Mouse (Mus musculus): ENCODE data around the gene Wscd2.

The Wscd2 gene

DNA sequence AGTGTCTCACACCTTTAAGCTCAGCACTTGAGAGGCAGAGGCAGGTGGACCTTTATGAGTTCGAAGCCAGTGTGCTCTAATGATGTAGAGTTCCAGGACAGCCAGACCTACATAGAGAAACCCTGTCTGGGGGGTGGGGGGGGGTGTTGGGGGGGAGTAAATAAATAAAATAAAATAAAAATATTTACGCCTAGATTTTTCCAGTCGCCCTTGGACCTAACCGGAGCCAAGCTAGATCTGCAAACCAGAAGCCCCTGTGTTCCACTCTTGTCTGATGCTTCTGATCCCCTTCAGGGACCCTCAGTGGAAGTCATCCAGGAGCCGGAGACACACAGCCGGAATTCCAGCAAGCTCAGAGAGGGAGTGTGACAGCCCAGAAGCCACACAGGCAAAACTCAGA, at the start of gene Wscd2:
TSS of gene Wscd2 (plus strand) at position 301 of the 400 bp plus-strand sequence.
- no peak for DNase-seq (ENCODE audit: low read depth, low spot score)

- no peak for DNase-seq (ENCODE audit: low read depth, low spot score)
These were observed 48.0 kb upstream of the Wscd2 start for GRCm38 (mm10) chr5:113442180-113442579.

GRCm38 (mm10) chr5:113448023-113448734, 42.0 kb upstream of the Wscd2 start:
- peak; percentile 51 for DNase-seq (ENCODE audit: low read depth, low spot score)

GRCm38 (mm10) chr5:113449336-113449735, 40.8 kb upstream of the Wscd2 start:
- no peak for DNase-seq (ENCODE audit: low read depth, low spot score)

DNA sequence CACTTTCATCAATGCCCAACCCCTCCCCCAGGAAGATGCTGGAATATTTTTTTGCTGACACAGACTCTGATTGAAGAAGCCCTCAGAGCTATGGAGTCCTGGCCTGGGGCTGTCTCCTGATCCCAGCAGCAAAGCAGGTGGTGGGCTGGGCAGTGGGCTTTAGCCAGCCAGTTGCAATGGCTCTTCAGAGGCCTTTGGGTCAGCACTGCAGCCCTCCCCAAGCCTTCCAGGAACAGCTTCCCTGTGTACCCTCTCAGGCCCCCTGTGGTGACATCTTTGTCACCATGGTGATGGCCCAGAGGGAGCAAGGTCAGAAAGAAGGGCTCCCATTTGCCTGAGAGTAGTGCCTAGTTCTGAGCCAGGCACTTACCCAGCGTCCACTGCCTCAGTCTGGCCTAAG, 37.4 kb upstream of the Wscd2 start:
- DNase-seq (ENCODE audit: low read depth, low spot score): no peak

DNA sequence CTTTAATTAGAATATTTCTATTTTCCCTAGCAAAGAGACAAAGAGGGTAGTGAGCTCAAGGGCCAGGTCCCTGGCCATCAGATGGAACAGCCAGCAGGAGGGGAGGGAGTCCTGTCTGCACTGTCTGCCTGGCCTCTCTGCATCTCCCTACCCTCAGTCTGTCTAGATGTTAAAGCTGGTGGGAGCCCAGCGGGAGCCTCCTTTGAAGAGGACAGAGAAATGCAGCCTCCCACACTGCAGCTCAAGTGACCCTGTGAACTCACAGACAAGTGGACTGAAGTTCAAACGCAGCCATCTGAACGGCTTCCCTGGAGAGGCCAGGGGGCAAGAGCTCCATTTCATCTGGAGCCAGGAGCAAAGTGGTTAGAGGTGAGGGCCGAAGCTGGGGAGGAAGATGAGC, 36.8 kb upstream of the Wscd2 start:
- DNase-seq (ENCODE audit: low read depth, low spot score): no peak

DNA sequence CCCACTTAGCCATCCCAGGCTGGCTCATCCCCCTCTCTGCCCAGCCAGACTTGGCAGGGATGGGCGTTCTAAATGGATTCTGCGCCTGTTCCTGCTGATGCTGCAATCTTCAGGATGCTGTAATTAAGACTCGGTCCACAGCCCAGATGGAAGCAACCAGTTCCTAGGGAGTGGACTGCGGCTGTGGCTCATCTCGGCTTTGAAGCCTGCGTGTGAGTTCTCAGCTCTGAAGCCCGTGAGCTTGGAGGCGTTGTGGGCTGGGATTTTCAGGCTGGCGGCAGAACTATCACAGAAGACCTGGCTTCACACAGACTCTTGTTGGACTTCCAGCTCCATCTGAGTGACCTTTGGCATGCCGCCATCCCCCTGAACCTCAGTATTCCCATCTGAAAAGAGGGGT, 34.1 kb upstream of the Wscd2 start:
- no peak for DNase-seq (ENCODE audit: low read depth, low spot score)

- DNase-seq (ENCODE audit: low read depth, low spot score): no peak
These were observed 33.4 kb upstream of the Wscd2 start for GRCm38 (mm10) chr5:113456756-113457155.

- no peak for DNase-seq (ENCODE audit: low read depth, low spot score)
These were observed 32.9 kb upstream of the Wscd2 start for GRCm38 (mm10) chr5:113457260-113457659.

DNA sequence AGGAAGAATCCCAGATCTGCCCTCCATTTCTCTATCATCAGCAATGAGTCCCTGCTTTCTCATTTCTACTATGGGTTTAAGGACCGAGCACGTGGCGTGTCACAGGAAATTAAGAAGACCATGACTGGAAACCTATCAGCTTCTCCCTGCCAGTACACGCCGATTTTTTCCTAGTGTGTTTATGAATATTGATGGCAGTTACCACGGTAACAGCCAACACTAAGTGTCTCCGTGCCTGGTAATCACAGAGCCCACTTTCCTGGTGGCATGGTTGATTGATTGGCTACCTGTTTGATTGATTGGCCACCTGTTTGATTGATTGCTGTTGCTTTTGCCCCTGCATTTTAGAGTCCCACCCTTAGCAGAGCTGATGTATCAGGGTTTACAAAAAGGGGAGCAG, 30.2 kb upstream of the Wscd2 start:
- no peak for DNase-seq (ENCODE audit: low read depth, low spot score)

GRCm38 (mm10) chr5:113461582-113461981, 28.6 kb upstream of the Wscd2 start:
- DNase-seq (ENCODE audit: low read depth, low spot score): no peak

GRCm38 (mm10) chr5:113461998-113462625, 28.0 kb upstream of the Wscd2 start:
- DNase-seq (ENCODE audit: low read depth, low spot score): no peak

DNA sequence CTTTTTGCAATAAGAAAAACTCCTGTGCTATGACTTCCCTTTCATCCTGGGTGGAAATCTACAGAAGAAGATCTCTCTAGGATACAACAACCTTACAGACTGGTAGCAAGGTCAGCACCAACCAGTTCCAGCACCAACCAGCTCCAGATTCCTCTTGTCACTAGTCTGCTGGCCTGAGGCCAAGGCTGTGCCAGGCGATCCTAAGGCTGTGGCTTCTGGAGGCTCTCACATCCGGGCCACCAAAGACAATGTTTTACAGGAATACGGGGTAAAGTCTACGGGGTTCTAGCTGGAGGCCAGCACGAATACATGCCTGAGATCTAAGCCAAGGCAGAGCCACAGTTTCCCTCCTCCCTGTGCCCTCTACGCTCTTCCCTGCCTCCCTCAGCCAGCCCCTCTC, 25.4 kb upstream of the Wscd2 start:
- DNase-seq (ENCODE audit: low read depth, low spot score): no peak

GRCm38 (mm10) chr5:113466536-113466935, 23.6 kb upstream of the Wscd2 start:
- DNase-seq (ENCODE audit: low read depth, low spot score): no peak

DNA sequence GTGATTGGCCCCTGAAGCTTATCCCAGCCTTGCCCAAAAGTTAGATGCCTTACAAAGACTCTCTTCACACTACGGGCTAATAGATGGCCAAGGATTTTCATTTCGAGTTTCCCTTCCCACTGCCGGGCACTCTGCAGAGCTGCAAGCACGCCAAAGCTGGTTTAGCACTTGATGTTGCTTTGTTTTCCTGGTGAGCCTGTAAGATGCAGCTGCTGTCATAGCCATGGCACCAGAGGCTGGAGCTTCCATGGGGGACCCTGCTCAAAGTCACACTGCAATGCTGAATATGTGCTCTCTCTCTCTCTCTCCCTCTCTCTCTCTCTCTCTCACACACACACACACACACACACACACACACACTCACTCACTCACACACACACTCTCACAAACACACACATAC, 23.1 kb upstream of the Wscd2 start:
- DNase-seq (ENCODE audit: low read depth, low spot score): no peak

GRCm38 (mm10) chr5:113467765-113468164, 22.4 kb upstream of the Wscd2 start:
- no peak for DNase-seq (ENCODE audit: low read depth, low spot score)

DNA sequence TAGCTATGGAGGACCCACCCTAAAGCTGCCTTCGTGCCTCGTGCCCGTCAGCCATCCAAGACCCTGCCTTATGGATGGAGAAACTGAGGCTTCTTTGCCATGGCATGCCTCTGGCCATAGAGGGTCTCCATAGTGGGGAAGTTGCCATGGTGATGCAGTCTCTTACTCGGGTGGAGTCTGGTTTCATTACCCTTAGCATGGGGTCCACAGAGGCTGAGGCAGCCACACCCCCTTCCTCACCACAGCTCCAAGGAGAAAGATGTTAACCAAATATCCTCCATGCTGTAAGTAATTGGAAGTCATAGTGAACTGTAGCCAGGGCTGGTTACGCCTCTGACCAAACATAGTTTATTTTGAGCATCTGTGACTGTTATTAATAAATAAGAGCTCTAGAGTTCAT, 21.5 kb upstream of the Wscd2 start:
- no peak for DNase-seq (ENCODE audit: low read depth, low spot score)

DNA sequence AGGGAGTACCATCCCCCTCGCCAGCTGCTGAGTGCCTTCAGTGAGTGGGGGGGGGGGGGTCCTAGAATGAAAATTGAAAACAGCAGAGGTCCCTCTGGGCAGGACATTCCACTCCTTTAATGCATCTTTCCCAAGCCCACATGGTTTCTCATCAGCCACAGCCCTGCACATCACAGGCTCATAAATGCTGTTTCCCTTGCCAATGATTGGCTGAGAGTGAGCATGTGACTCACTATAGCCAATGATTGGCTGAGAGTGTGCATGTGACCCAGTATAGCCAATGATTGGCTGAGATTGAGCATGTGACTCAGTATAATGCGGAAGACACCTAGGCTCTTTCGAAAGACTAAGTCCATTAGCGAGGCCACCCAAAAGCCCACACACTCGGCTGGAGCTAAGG, 20.9 kb upstream of the Wscd2 start:
- no peak for DNase-seq (ENCODE audit: low read depth, low spot score)

GRCm38 (mm10) chr5:113469826-113470225, 20.3 kb upstream of the Wscd2 start:
- DNase-seq (ENCODE audit: low read depth, low spot score): no peak

GRCm38 (mm10) chr5:113471417-113471816, 18.7 kb upstream of the Wscd2 start:
- DNase-seq (ENCODE audit: low read depth, low spot score): peak; percentile 51

DNA sequence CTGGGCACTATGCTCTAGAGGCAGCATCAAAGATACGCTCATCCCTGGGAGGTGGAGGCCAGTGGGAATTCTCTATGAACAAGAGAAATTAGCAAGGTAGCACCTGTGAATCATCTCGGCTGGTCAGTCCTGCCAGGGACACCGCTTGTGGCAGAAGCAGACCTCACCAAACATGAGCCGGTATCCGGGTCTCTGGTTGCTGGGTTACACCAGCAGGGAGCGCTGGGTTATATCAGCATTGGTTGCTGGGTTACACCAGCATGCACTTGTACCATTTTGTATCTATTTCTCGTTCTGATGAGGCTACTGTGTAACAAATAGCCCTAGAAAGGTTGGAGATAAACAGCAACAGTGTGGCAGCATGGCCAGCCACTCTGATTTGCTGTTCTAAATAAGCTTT, 17.8 kb upstream of the Wscd2 start:
- no peak for DNase-seq (ENCODE audit: low read depth, low spot score)

DNA sequence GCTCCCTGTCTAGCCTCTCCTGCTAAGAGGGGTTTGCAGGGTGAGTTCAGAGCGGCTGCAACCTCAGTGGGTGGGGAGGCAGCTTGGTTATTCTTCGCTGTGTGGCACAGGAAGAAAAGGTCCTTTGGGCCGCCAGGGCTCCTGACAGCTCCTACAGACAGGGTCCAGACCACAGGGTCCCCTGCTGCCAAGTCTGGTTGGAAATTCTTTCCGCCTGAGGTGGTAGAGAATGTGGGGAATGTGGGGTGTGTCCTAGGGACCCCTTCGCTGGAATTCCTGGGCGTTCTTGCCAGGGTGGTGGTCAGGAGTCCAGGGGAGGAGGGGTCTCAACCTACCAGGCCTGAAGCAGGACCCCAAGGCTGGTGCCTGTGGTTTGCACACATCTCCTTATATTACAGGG, 13.3 kb upstream of the Wscd2 start:
- DNase-seq (ENCODE audit: low read depth, low spot score): no peak

DNA sequence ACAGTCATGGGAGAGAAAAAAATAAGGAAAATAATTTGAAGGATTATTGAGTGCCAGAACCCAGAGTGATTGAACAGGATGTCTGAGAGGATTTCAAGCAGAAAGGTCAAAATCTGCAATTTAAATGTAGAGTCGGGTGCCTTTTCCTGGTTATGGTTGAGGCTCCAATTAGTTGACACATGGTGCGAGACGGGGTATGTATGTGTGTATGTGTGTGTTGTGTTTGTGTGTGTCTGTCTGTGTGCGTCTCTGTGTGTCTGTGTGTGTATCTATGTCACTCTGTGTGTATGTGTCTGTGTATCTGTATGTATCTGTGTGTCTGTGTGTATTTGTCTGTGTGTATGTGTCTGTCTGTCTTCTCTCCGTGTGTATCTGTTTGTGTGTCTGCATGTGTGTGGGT, 11.1 kb upstream of the Wscd2 start:
- DNase-seq (ENCODE audit: low read depth, low spot score): no peak

DNA sequence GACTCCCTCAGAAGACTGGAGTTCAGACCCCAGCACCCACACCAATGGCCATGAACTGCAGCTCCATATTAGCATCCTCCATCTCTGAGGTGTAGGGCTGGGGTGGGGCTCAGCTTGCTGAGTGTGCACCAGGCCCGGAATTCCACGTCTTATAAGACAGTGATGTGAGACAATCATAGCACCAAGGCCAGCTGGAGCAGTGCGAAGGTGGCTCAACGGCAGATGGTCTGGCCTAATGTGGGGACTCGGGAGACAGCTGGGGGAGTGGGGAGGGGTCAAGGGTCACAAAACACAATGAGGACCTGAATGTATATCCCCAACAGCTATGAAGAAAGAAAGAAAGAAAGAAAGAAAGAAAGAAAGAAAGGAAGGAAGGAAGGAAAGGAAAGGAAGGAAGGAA, 9.7 kb upstream of the Wscd2 start:
- no peak for DNase-seq (ENCODE audit: low read depth, low spot score)
